Mouse (Mus musculus): ENCODE measurements around the gene Gnl1. TPM values are rescaled to one million over a fixed set of nuclear protein-coding genes. Genes with fewer than 3 reads are reported as not detected.
"Not testable (repeated sequence)": the region's sequence is repeated elsewhere in the genome, so short reads cannot be mapped to it uniquely, and the experiment has no call there.

Gene Gnl1
- polyA plus RNA-seq (2016; fragmentation: Nextera tagmentation; extraction: Ambion mirVana) = 61.6 and 63.1 TPM in 2 replicates

DNA sequence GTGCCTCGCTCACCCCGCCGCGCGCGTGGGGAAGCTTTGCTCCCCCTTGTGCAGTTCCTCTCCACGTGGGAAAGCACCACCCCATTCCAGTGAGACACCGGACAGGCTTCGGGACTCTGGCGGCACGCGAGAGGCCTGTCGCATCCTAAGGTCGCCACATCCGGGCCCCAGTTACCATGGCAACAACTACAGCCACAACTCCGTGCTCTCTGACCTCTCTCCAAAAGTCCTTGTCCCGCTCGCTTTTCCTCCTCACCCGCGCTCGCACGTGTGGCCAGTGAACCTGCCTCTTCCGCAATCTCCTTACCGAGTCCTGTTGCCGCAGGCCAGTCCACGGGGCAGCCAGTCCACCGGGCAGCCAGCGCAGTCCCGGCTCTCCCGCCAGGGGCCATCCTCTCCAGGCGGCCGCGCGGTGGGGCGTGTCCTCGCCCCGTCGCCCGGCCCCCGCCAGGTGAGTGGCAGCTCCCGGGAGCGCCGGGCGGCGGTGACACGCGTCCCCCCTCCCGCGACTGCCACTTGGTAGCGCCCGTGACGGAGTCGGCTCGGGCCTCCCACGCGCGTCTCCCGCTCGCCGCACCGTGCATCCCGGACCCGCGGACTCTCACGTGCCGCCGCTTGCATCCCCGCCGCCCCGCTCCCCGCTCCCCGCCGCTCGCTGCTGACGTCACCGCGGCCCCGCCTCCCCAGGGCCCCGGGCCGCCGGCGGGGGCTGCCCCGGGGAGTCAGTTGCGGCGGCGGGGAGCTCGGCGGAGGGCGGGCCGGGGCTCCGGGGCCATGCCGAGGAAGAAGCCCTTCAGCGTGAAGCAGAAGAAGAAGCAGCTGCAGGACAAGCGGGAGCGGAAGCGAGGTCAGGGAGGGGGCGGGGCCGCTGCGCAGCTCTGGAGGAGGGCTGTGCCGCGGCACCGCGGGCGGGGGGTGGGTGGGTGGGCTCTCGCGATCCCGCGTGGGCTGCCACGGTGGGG lies at the start of gene Gnl1, which contains the start of gene Prr3:
Gene Gnl1 (plus strand): TSS at position 451 of the 962 bp plus-strand sequence.
Gene Prr3 (minus strand): TSS at position 836 of the 962 bp plus-strand sequence.
- Histone ChIP-seq H3K9me3 (replicated peaks) (no peaks in the 10 kb centered on the region), H3K36me3 (peaks cover 57% of the 10 kb centered on the region), H3K4me1 (peaks cover 22% of the 10 kb centered on the region), H3K27me3 (ENCODE audit: low read depth, poor library complexity, severe bottlenecking) (no peaks in the 10 kb centered on the region), H3K27ac (peak within 1 kb of the TSS; percentile 95), H3K4me3 (peak within 1 kb of the TSS; percentile 95)
- DNase-seq (ENCODE audit: low spot score) = peak; percentile 97
- under 1% methylated on average over 95 of the region's 109 CpGs for WGBS

GRCm38 (mm10) chr17:35930627-35931026 lies 49.0 kb upstream of the Gnl1 start:
- peaks cover 67% of the 10 kb centered on the region for H3K36me3 ChIP-seq
- no peaks in the 10 kb centered on the region for H3K9me3 ChIP-seq (replicated peaks)
- DNase-seq (ENCODE audit: low spot score) = no peak
- no peak overlapping the region for H3K27ac ChIP-seq
- H3K27me3 ChIP-seq (ENCODE audit: low read depth, poor library complexity, severe bottlenecking) = no peaks in the 10 kb centered on the region
- H3K4me3 ChIP-seq = no peak overlapping the region
- no peaks in the 10 kb centered on the region for H3K4me1 ChIP-seq
- WGBS = 96% methylated on average over 12 of the region's 12 CpGs

- 89% methylated on average over 4 of the region's 4 CpGs for WGBS
- H3K9me3 ChIP-seq (replicated peaks) = no peaks in the 10 kb centered on the region
- H3K27me3 ChIP-seq (ENCODE audit: low read depth, poor library complexity, severe bottlenecking) = no peaks in the 10 kb centered on the region
- no peaks in the 10 kb centered on the region for H3K4me1 ChIP-seq
- DNase-seq (ENCODE audit: low spot score) = no peak
- no peak overlapping the region for H3K4me3 ChIP-seq
- no peak overlapping the region for H3K27ac ChIP-seq
- H3K36me3 ChIP-seq = peaks cover 48% of the 10 kb centered on the region
Observed at GRCm38 (mm10) chr17:35932608-35933007, 47.0 kb upstream of the Gnl1 start.

DNA sequence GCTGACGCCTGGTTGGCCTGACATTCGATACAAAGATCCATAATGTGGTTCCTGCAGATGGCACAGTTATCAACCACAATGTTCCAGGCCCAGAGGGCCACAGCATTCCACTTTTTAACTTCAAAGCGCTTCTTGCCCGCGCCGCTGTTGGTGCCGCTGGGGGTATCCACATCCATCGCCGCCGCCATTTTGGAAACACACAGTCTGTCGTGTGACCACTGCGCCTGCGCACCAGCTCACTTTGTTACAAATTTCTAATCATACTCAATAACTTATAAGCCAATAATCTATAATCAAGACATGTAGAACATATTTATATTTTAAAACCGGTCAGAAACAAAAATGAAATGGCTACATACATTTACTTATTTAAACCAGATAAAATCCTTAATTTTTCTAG lies 43.9 kb upstream of the Gnl1 start:
- not testable (repeated sequence) for DNase-seq (ENCODE audit: low spot score); H3K27me3 ChIP-seq (ENCODE audit: low read depth, poor library complexity, severe bottlenecking); H3K4me3 ChIP-seq; H3K27ac ChIP-seq; H3K9me3 ChIP-seq (replicated peaks); H3K4me1 ChIP-seq
- peaks cover 17% of the 10 kb centered on the region for H3K36me3 ChIP-seq
- WGBS = 88% methylated on average over 14 of the region's 14 CpGs

- Histone ChIP-seq H3K36me3 (no peaks in the 10 kb centered on the region), H3K4me1 (no peaks in the 10 kb centered on the region), H3K4me3 (no peak overlapping the region), H3K27me3 (ENCODE audit: low read depth, poor library complexity, severe bottlenecking) (no peaks in the 10 kb centered on the region), H3K27ac (no peak overlapping the region), H3K9me3 (replicated peaks) (no peaks in the 10 kb centered on the region)
- DNase-seq (ENCODE audit: low spot score) = peak; percentile 53
- 49% methylated on average over 2 of the region's 2 CpGs for WGBS
Observed at GRCm38 (mm10) chr17:35937700-35938348, 41.8 kb upstream of the Gnl1 start.

GRCm38 (mm10) chr17:35939108-35939507 lies 40.5 kb upstream of the Gnl1 start:
- no peak for DNase-seq (ENCODE audit: low spot score)
- Histone ChIP-seq H3K9me3 (replicated peaks) (no peaks in the 10 kb centered on the region), H3K36me3 (no peaks in the 10 kb centered on the region), H3K4me3 (no peak overlapping the region), H3K27me3 (ENCODE audit: low read depth, poor library complexity, severe bottlenecking) (no peaks in the 10 kb centered on the region), H3K27ac (no peak overlapping the region), H3K4me1 (no peaks in the 10 kb centered on the region)
- WGBS = 59% methylated on average over 2 of the region's 2 CpGs

- Histone ChIP-seq H3K9me3 (replicated peaks) (no peaks in the 10 kb centered on the region), H3K36me3 (no peaks in the 10 kb centered on the region), H3K27me3 (ENCODE audit: low read depth, poor library complexity, severe bottlenecking) (no peaks in the 10 kb centered on the region), H3K4me3 (no peak overlapping the region), H3K4me1 (no peaks in the 10 kb centered on the region), H3K27ac (no peak overlapping the region)
- WGBS = 74% methylated on average over 1 of the region's 1 CpGs
- DNase-seq (ENCODE audit: low spot score) = no peak
Observed at GRCm38 (mm10) chr17:35939941-35940340, 39.7 kb upstream of the Gnl1 start.

GRCm38 (mm10) chr17:35950946-35951345 lies 28.7 kb upstream of the Gnl1 start:
- not testable (repeated sequence) for H3K27me3 ChIP-seq (ENCODE audit: low read depth, poor library complexity, severe bottlenecking); H3K9me3 ChIP-seq (replicated peaks); DNase-seq (ENCODE audit: low spot score); H3K36me3 ChIP-seq; H3K27ac ChIP-seq; H3K4me3 ChIP-seq; H3K4me1 ChIP-seq

DNA sequence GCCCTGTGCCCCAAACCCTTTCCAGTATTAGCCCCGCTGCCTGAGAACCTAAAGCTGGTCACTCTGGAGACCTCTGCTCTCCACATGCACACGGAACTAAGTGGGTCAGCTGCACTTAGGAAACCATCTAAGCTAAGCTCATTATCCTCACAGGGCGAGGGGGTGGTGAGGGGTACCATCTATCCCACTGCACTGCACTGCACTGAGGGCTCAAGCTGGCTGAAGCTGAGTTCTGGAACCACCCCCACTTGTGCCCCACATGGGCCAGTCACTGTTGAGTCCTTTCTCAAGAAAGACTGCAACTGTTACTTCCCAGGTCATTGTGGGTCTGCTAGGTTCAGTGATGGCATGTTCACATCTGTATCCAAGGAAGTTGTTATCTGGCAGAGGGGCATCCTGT lies 27.1 kb upstream of the Gnl1 start:
- not testable (repeated sequence) for H3K4me1 ChIP-seq; H3K27ac ChIP-seq; H3K27me3 ChIP-seq (ENCODE audit: low read depth, poor library complexity, severe bottlenecking); H3K4me3 ChIP-seq; DNase-seq (ENCODE audit: low spot score); H3K9me3 ChIP-seq (replicated peaks)
- 82% methylated on average over 3 of the region's 3 CpGs for WGBS
- H3K36me3 ChIP-seq = peaks cover 25% of the 10 kb centered on the region

GRCm38 (mm10) chr17:35954665-35955064 lies 25.0 kb upstream of the Gnl1 start:
- no peaks in the 10 kb centered on the region for H3K4me1 ChIP-seq
- no peaks in the 10 kb centered on the region for H3K9me3 ChIP-seq (replicated peaks)
- no peak overlapping the region for H3K27ac ChIP-seq
- peaks cover 46% of the 10 kb centered on the region for H3K36me3 ChIP-seq
- WGBS = 79% methylated on average over 8 of the region's 8 CpGs
- H3K27me3 ChIP-seq (ENCODE audit: low read depth, poor library complexity, severe bottlenecking) = no peaks in the 10 kb centered on the region
- no peak for DNase-seq (ENCODE audit: low spot score)
- no peak overlapping the region for H3K4me3 ChIP-seq

DNA sequence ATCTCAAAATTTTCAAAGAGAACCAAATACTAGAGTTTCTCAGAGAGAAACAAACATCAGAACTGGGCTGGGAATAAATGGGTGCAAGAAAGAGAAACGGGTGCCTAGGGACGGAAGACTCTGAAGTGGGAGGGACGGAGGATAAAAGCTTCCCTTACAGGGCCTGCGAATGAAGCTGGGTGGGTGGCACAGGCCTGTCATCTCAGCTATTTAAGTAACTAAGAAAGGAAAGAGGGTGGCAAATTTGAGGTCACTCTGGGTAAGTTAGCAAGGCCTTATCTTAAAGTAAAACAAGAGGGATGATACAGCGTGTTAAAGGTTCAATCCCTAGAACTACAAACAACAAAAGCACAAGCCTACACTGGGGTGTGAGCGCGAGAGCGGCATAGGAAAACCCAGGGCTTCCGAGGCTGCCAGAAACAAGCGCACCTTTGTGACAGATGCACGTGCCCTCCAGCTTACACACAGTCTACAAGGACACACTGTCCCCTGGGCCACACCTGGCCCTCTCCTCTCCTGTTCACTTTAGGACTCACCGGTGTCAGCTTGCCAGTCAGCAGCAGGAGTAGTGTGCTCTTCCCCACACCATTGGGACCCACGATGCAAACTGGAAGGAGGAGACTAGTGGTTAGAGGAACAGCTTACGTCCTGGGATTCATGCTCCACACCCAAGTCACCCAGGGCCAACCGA lies 21.0 kb upstream of the Gnl1 start:
- Histone ChIP-seq H3K27me3 (ENCODE audit: low read depth, poor library complexity, severe bottlenecking) (no peaks in the 10 kb centered on the region), H3K36me3 (peaks cover 86% of the 10 kb centered on the region), H3K4me3 (no peak overlapping the region), H3K27ac (no peak overlapping the region), H3K9me3 (replicated peaks) (no peaks in the 10 kb centered on the region), H3K4me1 (no peaks in the 10 kb centered on the region)
- no peak for DNase-seq (ENCODE audit: low spot score)
- WGBS = 95% methylated on average over 15 of the region's 15 CpGs

DNA sequence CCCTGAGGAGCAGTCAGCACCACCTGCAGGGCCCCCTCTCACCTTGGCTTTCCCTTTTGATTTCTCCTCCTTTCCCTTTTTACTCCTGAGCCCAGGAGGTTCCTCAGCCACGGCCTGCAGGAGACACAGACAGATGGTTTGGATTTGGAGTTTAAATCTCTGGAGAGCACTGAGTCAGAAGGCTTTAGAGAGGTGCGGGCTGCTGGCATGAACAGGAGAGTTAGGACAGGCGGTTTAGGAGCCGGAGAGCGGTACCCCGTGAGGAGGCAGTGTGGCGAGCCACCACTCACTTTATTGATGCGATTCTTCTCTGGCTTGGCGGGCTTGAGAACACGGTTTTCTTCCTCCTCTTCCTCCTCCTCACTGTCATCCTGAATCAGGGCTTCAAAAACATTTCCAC lies 16.4 kb upstream of the Gnl1 start:
- whole genome bisulfite sequencing = 93% methylated on average over 10 of the region's 10 CpGs
- Histone ChIP-seq H3K36me3 (peaks cover 95% of the 10 kb centered on the region), H3K9me3 (replicated peaks) (no peaks in the 10 kb centered on the region), H3K4me3 (no peak overlapping the region), H3K27me3 (ENCODE audit: low read depth, poor library complexity, severe bottlenecking) (no peaks in the 10 kb centered on the region), H3K27ac (no peak overlapping the region), H3K4me1 (no peaks in the 10 kb centered on the region)
- DNase-seq (ENCODE audit: low spot score) = no peak

DNA sequence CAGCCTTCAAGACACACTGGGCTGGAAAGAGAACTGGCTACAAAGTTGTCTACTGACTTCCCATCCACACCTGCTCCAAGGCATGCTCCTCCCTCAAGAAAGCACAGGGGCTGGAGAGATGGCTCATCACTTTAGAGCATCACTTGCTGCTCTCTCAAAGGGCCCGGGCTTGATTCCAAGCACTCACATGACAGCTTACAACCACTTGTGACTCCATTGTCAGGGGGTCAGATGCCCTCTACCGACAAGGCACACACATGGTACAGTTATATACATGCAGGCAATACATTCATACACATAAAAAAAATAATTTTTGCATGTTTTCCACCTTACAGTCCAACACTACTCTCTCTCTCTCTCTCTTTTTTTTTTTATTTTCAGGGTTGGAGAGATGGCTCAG lies 12.0 kb upstream of the Gnl1 start:
- peaks cover 14% of the 10 kb centered on the region for H3K4me1 ChIP-seq
- 88% methylated on average over 2 of the region's 2 CpGs for WGBS
- no peaks in the 10 kb centered on the region for H3K27me3 ChIP-seq (ENCODE audit: low read depth, poor library complexity, severe bottlenecking)
- H3K27ac ChIP-seq = no peak overlapping the region
- no peaks in the 10 kb centered on the region for H3K9me3 ChIP-seq (replicated peaks)
- no peak for DNase-seq (ENCODE audit: low spot score)
- peaks cover 58% of the 10 kb centered on the region for H3K36me3 ChIP-seq
- H3K4me3 ChIP-seq = no peak overlapping the region

Data from limb, embryonic 10.5 days (tissue).